Mouse (Mus musculus): Measurements from ENCODE around the gene Rnf38. TPM values are rescaled to one million over a fixed set of nuclear protein-coding genes. Genes with fewer than 3 reads are reported as not detected.

Rnf38 gene
- polyA plus RNA-seq, 1 experiment from 2014 or later: 33.2 TPM

GRCm38 (mm10) chr4:44259126-44259525, 25.5 kb upstream of the Rnf38 start:
- ATAC-seq (ENCODE audit: insufficient read depth) (no peak), DNase-seq (no peak)
- H3K27me3 ChIP-seq (ENCODE audit: insufficient read depth, low read length): no peaks in the 10 kb centered on the region
- no peak overlapping the region for H3K27ac ChIP-seq (ENCODE audit: low read depth)
- TF ChIP-seq CTCF (IDR thresholded peaks at IDR 0.05; ENCODE audit: low read depth): no peak
- H3K36me3 ChIP-seq (ENCODE audit: insufficient read depth): no peaks in the 10 kb centered on the region
- no peak overlapping the region for H3K9ac ChIP-seq
- H3K9me3 ChIP-seq (ENCODE audit: low read depth, low read length): no peaks in the 10 kb centered on the region
- 77% methylated on average over 4 of the region's 4 CpGs for WGBS
- H3K4me2 ChIP-seq: no peak overlapping the region
- H3K4me3 ChIP-seq (ENCODE audit: low read depth, low read length): no peak overlapping the region
- H3K4me1 ChIP-seq (ENCODE audit: insufficient read depth): no peaks in the 10 kb centered on the region

GRCm38 (mm10) chr4:44254579-44254978, 21.0 kb upstream of the Rnf38 start:
- Histone ChIP-seq H3K27ac (ENCODE audit: low read depth) (no peak overlapping the region), H3K36me3 (ENCODE audit: insufficient read depth) (no peaks in the 10 kb centered on the region), H3K9ac (no peak overlapping the region), H3K27me3 (ENCODE audit: insufficient read depth, low read length) (no peaks in the 10 kb centered on the region), H3K4me3 (ENCODE audit: low read depth, low read length) (no peak overlapping the region), H3K4me1 (ENCODE audit: insufficient read depth) (no peaks in the 10 kb centered on the region; the same call in 1 of the 2 replicates), H3K9me3 (ENCODE audit: low read depth, low read length) (no peaks in the 10 kb centered on the region), H3K4me2 (no peak overlapping the region)
- TF ChIP-seq CTCF (IDR thresholded peaks at IDR 0.05; ENCODE audit: low read depth): no peak
- 67% methylated on average over 5 of the region's 5 CpGs for WGBS
- DNase-seq (no peak), ATAC-seq (ENCODE audit: insufficient read depth) (no peak)

- no peak overlapping the region for H3K9ac ChIP-seq
- DNase-seq (no peak), ATAC-seq (ENCODE audit: insufficient read depth) (no peak)
- WGBS: 5% methylated on average over 6 of the region's 6 CpGs
- H3K4me2 ChIP-seq: peak overlapping the region; percentile 39
- no peak overlapping the region for H3K27ac ChIP-seq (ENCODE audit: low read depth)
- H3K9me3 ChIP-seq (ENCODE audit: low read depth, low read length): no peaks in the 10 kb centered on the region
- H3K27me3 ChIP-seq (ENCODE audit: insufficient read depth, low read length): no peaks in the 10 kb centered on the region
- TF ChIP-seq CTCF (IDR thresholded peaks at IDR 0.05; ENCODE audit: low read depth): no peak
- H3K4me3 ChIP-seq (ENCODE audit: low read depth, low read length): no peak overlapping the region
- peaks cover under 1% of the 10 kb centered on the region; the same call in 1 of the 2 replicates for H3K4me1 ChIP-seq (ENCODE audit: insufficient read depth)
- no peaks in the 10 kb centered on the region for H3K36me3 ChIP-seq (ENCODE audit: insufficient read depth)
Observed at GRCm38 (mm10) chr4:44253191-44253590, 19.6 kb upstream of the Rnf38 start.

- no peak for TF ChIP-seq CTCF (IDR thresholded peaks at IDR 0.05; ENCODE audit: low read depth)
- Histone ChIP-seq H3K4me1 (ENCODE audit: insufficient read depth) (peaks cover 9% of the 10 kb centered on the region; the same call in 1 of the 2 replicates), H3K9ac (no peak overlapping the region), H3K27ac (ENCODE audit: low read depth) (no peak overlapping the region), H3K9me3 (ENCODE audit: low read depth, low read length) (no peaks in the 10 kb centered on the region), H3K27me3 (ENCODE audit: insufficient read depth, low read length) (no peaks in the 10 kb centered on the region), H3K36me3 (ENCODE audit: insufficient read depth) (no peaks in the 10 kb centered on the region), H3K4me3 (ENCODE audit: low read depth, low read length) (no peak overlapping the region), H3K4me2 (peak overlapping the region; percentile 39)
- WGBS: 7% methylated on average over 13 of the region's 13 CpGs
- DNase-seq: peak; percentile 74
- ATAC-seq (ENCODE audit: insufficient read depth): no peak
Observed at GRCm38 (mm10) chr4:44251966-44252916, 18.7 kb upstream of the Rnf38 start.

- Histone ChIP-seq H3K4me1 (ENCODE audit: insufficient read depth) (peaks cover 9% of the 10 kb centered on the region; the same call in 1 of the 2 replicates), H3K9ac (no peak overlapping the region), H3K27ac (ENCODE audit: low read depth) (no peak overlapping the region), H3K36me3 (ENCODE audit: insufficient read depth) (no peaks in the 10 kb centered on the region), H3K9me3 (ENCODE audit: low read depth, low read length) (no peaks in the 10 kb centered on the region), H3K4me2 (no peak overlapping the region), H3K27me3 (ENCODE audit: insufficient read depth, low read length) (no peaks in the 10 kb centered on the region), H3K4me3 (ENCODE audit: low read depth, low read length) (no peak overlapping the region)
- no peak for DNase-seq
- WGBS: 65% methylated on average over 5 of the region's 5 CpGs
- ATAC-seq (ENCODE audit: insufficient read depth): no peak
- TF ChIP-seq CTCF (IDR thresholded peaks at IDR 0.05; ENCODE audit: low read depth): no peak
Observed at GRCm38 (mm10) chr4:44251521-44251920, 17.9 kb upstream of the Rnf38 start.

GRCm38 (mm10) chr4:44249705-44250104, 16.1 kb upstream of the Rnf38 start:
- Histone ChIP-seq H3K4me3 (ENCODE audit: low read depth, low read length) (no peak overlapping the region), H3K36me3 (ENCODE audit: insufficient read depth) (no peaks in the 10 kb centered on the region), H3K4me1 (ENCODE audit: insufficient read depth) (peaks cover 9% of the 10 kb centered on the region; the same call in 1 of the 2 replicates), H3K9ac (no peak overlapping the region), H3K27ac (ENCODE audit: low read depth) (no peak overlapping the region), H3K9me3 (ENCODE audit: low read depth, low read length) (no peaks in the 10 kb centered on the region), H3K4me2 (peak overlapping the region; percentile 49), H3K27me3 (ENCODE audit: insufficient read depth, low read length) (no peaks in the 10 kb centered on the region)
- TF ChIP-seq CTCF (IDR thresholded peaks at IDR 0.05; ENCODE audit: low read depth): no peak
- ATAC-seq (ENCODE audit: insufficient read depth) (peak; percentile 30; the same call in 1 of the 2 replicates), DNase-seq (peak; percentile 38)
- 4% methylated on average over 9 of the region's 10 CpGs for WGBS

Data from lung, embryonic 14.5 days (tissue).